Mouse (Mus musculus) MEL (cell line): ENCODE results near the gene Bach2. TPM values are rescaled to one million over a fixed set of nuclear protein-coding genes. Genes with fewer than 3 reads are reported as not detected.

Source experiments
- DNase-seq: peaks from one replicate; pipeline ENCODE4 v3.0.0; 2011; ENCODE audit warnings: low read depth, low spot score
- H3K27ac ChIP-seq: 2 replicates; pipeline ENCODE4 v1.5.1; 2012; ENCODE audit warnings: low read depth, mild to moderate bottlenecking, control low read depth, low read length, moderate library complexity; ENCODE audit not compliant: control insufficient read depth
- H3K27me3 ChIP-seq, 2 experiments: fragments of 150-350 bp in 1 of 2; sonication (generic) in 1 of 2; 2 replicates each; pipeline ENCODE4 v1.6.1; 2012; ENCODE audit warnings: low read length in 2 of 2, mild to moderate bottlenecking in 2 of 2, improper control_type of control experiment in 1 of 2, moderate library complexity in 1 of 2; ENCODE audit not compliant: insufficient read depth in 2 of 2, control insufficient read depth in 1 of 2
- H3K36me3 ChIP-seq, 2 experiments: 2 replicates each; pipeline ENCODE4 v1.6.1; 2012 to 2014; ENCODE audit warnings: low read length in 2 of 2, improper control_type of control experiment in 1 of 2, inconsistent platforms in 1 of 2, mild to moderate bottlenecking in 1 of 2; ENCODE audit not compliant: insufficient read depth in 2 of 2, control insufficient read depth in 1 of 2
- H3K4me1 ChIP-seq, 2 experiments: fragments of 150-350 bp in 1 of 2; sonication (generic) in 1 of 2; 2 replicates each; pipeline ENCODE4 v1.6.1; 2012; ENCODE audit warnings: low read length in 2 of 2, improper control_type of control experiment in 1 of 2, mild to moderate bottlenecking in 1 of 2; ENCODE audit not compliant: insufficient read depth in 2 of 2, control insufficient read depth in 1 of 2
- H3K4me3 ChIP-seq, 2 experiments: fragments of 150-350 bp in 1 of 2; sonication (generic) in 1 of 2; 2 replicates each; pipeline ENCODE4 v1.5.1; 2012; ENCODE audit warnings: low read depth in 2 of 2, low read length in 2 of 2, mild to moderate bottlenecking in 2 of 2, moderate library complexity in 2 of 2, control low read depth in 1 of 2, improper control_type of control experiment in 1 of 2; ENCODE audit not compliant: control insufficient read depth in 1 of 2, insufficient read depth in 1 of 2
- H3K79me2 ChIP-seq: 2 replicates; pipeline ENCODE4 v1.6.1; 2012; ENCODE audit warnings: mild to moderate bottlenecking, low read length, moderate library complexity; ENCODE audit not compliant: control insufficient read depth, poor library complexity, insufficient read depth
- H3K9ac ChIP-seq: 2 replicates; pipeline ENCODE4 v1.6.1; 2012; ENCODE audit warnings: low read depth, mild to moderate bottlenecking, control low read depth, low read length, moderate library complexity; ENCODE audit not compliant: control insufficient read depth, poor library complexity, severe bottlenecking
- H3K9me3 ChIP-seq: fragments of 150-350 bp; sonication (generic); replicated peaks from 2 replicates; pipeline ENCODE4 v1.6.1; 2012; ENCODE audit warnings: mild to moderate bottlenecking, low read length, improper control_type of control experiment, moderate library complexity; ENCODE audit not compliant: insufficient read depth
- CHD2 ChIP-seq: IDR thresholded peaks from 2 replicates; pipeline ENCODE4 v1.6.1; 2011; ENCODE audit warnings: low read length, improper control_type of control experiment
- CTCF ChIP-seq, 3 experiments: IDR thresholded peaks in 2 of 3; conservative IDR thresholded peaks in 1 of 3; 2 replicates each; pipeline ENCODE4 v1.5.1; 2011 to 2012; ENCODE audit warnings: low read length in 3 of 3, low read depth in 2 of 3, mild to moderate bottlenecking in 2 of 3, improper control_type of control experiment in 1 of 3, inconsistent platforms in 1 of 3, mixed read lengths in 1 of 3, moderate library complexity in 1 of 3; ENCODE audit not compliant: control insufficient read depth in 1 of 3, insufficient read depth in 1 of 3, poor library complexity in 1 of 3, severe bottlenecking in 1 of 3
- E2F4 ChIP-seq: IDR thresholded peaks from 2 replicates; pipeline ENCODE4 v1.6.1; 2011; ENCODE audit warnings: low read depth, low read length, improper control_type of control experiment, borderline replicate concordance
- ELF1 ChIP-seq: IDR thresholded peaks from 2 replicates; pipeline ENCODE4 v1.6.1; 2014; ENCODE audit warnings: low read depth, mild to moderate bottlenecking, inconsistent platforms, low read length, improper control_type of control experiment, moderate library complexity
- GABPA ChIP-seq: IDR thresholded peaks from 2 replicates; pipeline ENCODE4 v1.6.1; 2012; ENCODE audit warnings: low read depth, mild to moderate bottlenecking, inconsistent platforms, low read length, improper control_type of control experiment, moderate library complexity
- GATA1 ChIP-seq: IDR thresholded peaks from 2 replicates; pipeline ENCODE4 v1.6.1; 2011; ENCODE audit warnings: low read depth, low read length, improper control_type of control experiment
- JUND ChIP-seq: IDR thresholded peaks from 2 replicates; pipeline ENCODE4 v1.6.1; 2011; ENCODE audit warnings: low read depth, mild to moderate bottlenecking, improper control_type of control experiment, low read length
- KAT2A ChIP-seq: conservative IDR thresholded peaks from 2 replicates; pipeline ENCODE4 v1.6.1; 2012; ENCODE audit warnings: low read depth, low read length, improper control_type of control experiment, inconsistent platforms
- MAFK ChIP-seq: IDR thresholded peaks from 2 replicates; pipeline ENCODE4 v1.6.1; 2011; ENCODE audit warnings: low read depth, mild to moderate bottlenecking, low read length, improper control_type of control experiment, borderline replicate concordance
- MAX ChIP-seq: IDR thresholded peaks from 2 replicates; pipeline ENCODE4 v1.6.1; 2011; ENCODE audit warnings: low read length, improper control_type of control experiment
- MEF2A ChIP-seq: IDR thresholded peaks from 2 replicates; pipeline ENCODE4 v1.6.1; 2014; ENCODE audit warnings: low read depth, mild to moderate bottlenecking, inconsistent platforms, low read length, improper control_type of control experiment; ENCODE audit not compliant: poor library complexity, insufficient replicate concordance, severe bottlenecking; ENCODE audit errors: extremely low read depth
- MXI1 ChIP-seq: IDR thresholded peaks from 2 replicates; pipeline ENCODE4 v1.6.1; 2011; ENCODE audit warnings: mild to moderate bottlenecking, low read depth, low read length, improper control_type of control experiment
- NRF1 ChIP-seq: IDR thresholded peaks from 2 replicates; pipeline ENCODE4 v1.6.1; 2014; ENCODE audit warnings: low read depth, mild to moderate bottlenecking, inconsistent platforms, low read length, improper control_type of control experiment, moderate library complexity; ENCODE audit not compliant: poor library complexity, insufficient read depth, severe bottlenecking
- POLR2A ChIP-seq, 2 experiments: IDR thresholded peaks; 2 replicates each; pipeline ENCODE4 v1.6.1; 2011 to 2012; ENCODE audit warnings: low read length in 2 of 2, mild to moderate bottlenecking in 2 of 2, control low read depth in 1 of 2, improper control_type of control experiment in 1 of 2, low read depth in 1 of 2, moderate library complexity in 1 of 2; ENCODE audit not compliant: control insufficient read depth in 1 of 2, insufficient read depth in 1 of 2, poor library complexity in 1 of 2
- POLR2AphosphoS2 ChIP-seq: IDR thresholded peaks from 2 replicates; pipeline ENCODE4 v1.6.1; 2011; ENCODE audit warnings: low read length, improper control_type of control experiment
- RCOR1 ChIP-seq: IDR thresholded peaks from 2 replicates; pipeline ENCODE4 v1.6.1; 2012; ENCODE audit warnings: low read depth, mild to moderate bottlenecking, inconsistent platforms, low read length, improper control_type of control experiment
- TAL1 ChIP-seq: IDR thresholded peaks from 2 replicates; pipeline ENCODE4 v1.6.1; 2012; ENCODE audit warnings: mild to moderate bottlenecking, inconsistent platforms, low read length, moderate library complexity, mixed read lengths
- TBP ChIP-seq: IDR thresholded peaks from 2 replicates; pipeline ENCODE4 v1.8.0; 2011; ENCODE audit warnings: low read depth, low read length, improper control_type of control experiment
- TCF12 ChIP-seq: IDR thresholded peaks from 2 replicates; pipeline ENCODE4 v1.6.1; 2014; ENCODE audit warnings: low read depth, mild to moderate bottlenecking, inconsistent platforms, low read length, improper control_type of control experiment, moderate library complexity
- UBTF ChIP-seq: IDR thresholded peaks from 2 replicates; pipeline ENCODE4 v1.6.1; 2012; ENCODE audit warnings: low read depth, mild to moderate bottlenecking, inconsistent platforms, low read length, improper control_type of control experiment, moderate library complexity, borderline replicate concordance; ENCODE audit not compliant: insufficient read depth
- USF1 ChIP-seq: IDR thresholded peaks from 2 replicates; pipeline ENCODE4 v1.6.1; 2014; ENCODE audit warnings: low read depth, mild to moderate bottlenecking, inconsistent platforms, low read length, improper control_type of control experiment, moderate library complexity
- USF2 ChIP-seq, 2 experiments: IDR thresholded peaks; 2 replicates each; pipeline ENCODE4 v1.6.1; 2011 to 2012; ENCODE audit warnings: improper control_type of control experiment in 2 of 2, low read length in 2 of 2, borderline replicate concordance in 1 of 2, inconsistent platforms in 1 of 2, low read depth in 1 of 2, mild to moderate bottlenecking in 1 of 2; ENCODE audit not compliant: insufficient read depth in 1 of 2
- ZC3H11A ChIP-seq: IDR thresholded peaks from 2 replicates; pipeline ENCODE4 v1.6.1; 2012; ENCODE audit warnings: low read depth, mild to moderate bottlenecking, inconsistent platforms, low read length, improper control_type of control experiment
- ZKSCAN1 ChIP-seq: IDR thresholded peaks from 2 replicates; pipeline ENCODE4 v1.6.1; 2012; ENCODE audit warnings: low read depth, mild to moderate bottlenecking, inconsistent platforms, low read length, improper control_type of control experiment, moderate library complexity
- ZMIZ1 ChIP-seq: IDR thresholded peaks from 2 replicates; pipeline ENCODE4 v1.6.1; 2012; ENCODE audit warnings: low read depth, mild to moderate bottlenecking, inconsistent platforms, low read length, improper control_type of control experiment, moderate library complexity
- ZNF384 ChIP-seq: IDR thresholded peaks from 2 replicates; pipeline ENCODE4 v1.6.1; 2012; ENCODE audit warnings: low read depth, mild to moderate bottlenecking, inconsistent platforms, low read length, improper control_type of control experiment
- polyA plus RNA-seq, 2 experiments: library from polyadenylated mRNA; stranded (reverse) in 1 of 2; unstranded in 1 of 2; fragments of >175 nt in 1 of 2; fragments of >200 nt in 1 of 2; gene quantifications; 2 replicates each; pipeline versions ENCODE4 v1.2.1 to v1.2.4; 2012; ENCODE audit warnings: low replicate concordance in 2 of 2, low read depth in 1 of 2; ENCODE audit not compliant: insufficient read length in 2 of 2, insufficient read depth in 1 of 2, missing spikeins in 1 of 2
- total RNA-seq: library from RNA; depleted of rRNA; stranded (reverse); fragments of 300-350 nt; gene quantifications from 2 replicates; pipeline ENCODE4 v1.2.3, GENCODE M21; 2012

The Bach2 gene
- total and polyA plus RNA-seq, 3 experiments: 0.04 TPM; not detected in 2

DNA sequence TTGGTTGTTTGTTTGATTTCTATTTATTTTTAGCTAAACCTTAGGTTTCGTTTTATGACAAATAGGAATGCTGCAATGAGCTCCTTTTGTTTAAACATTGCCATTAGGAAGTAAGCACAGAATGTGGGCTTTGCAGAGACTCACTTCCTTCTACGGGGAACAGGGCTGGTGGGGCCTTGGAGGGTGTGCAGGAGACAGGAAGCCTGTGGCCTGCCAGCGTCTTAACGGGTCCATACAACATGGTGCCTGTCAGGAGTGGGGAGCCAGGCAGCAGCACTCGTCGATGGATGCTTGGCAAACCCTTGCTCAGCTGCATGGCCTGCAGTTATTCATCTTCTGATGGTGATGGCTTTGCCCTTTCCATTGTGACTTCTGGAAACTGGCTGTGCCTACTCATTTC lies 41.8 kb downstream of the Bach2 start:
- Histone ChIP-seq H3K27ac (no peak overlapping the region), H3K27me3 (peaks cover 0 to 4% of the 10 kb centered on the region in 2 experiments; a peak in 3 of 4 replicates), H3K4me3 (no peak overlapping the region), H3K36me3 (no peaks in the 10 kb centered on the region), H3K9me3 (no peaks in the 10 kb centered on the region), H3K9ac (no peak overlapping the region), H3K4me1 (no peaks in the 10 kb centered on the region), H3K79me2 (no peaks in the 10 kb centered on the region)
- TF ChIP-seq TCF12 (no peak), TAL1 (no peak), CTCF (IDR thresholded peaks at IDR 0.05 in 2 of 3, conservative IDR thresholded peaks at IDR 0.05 in 1 of 3; ENCODE audit: control insufficient read depth in 1 of 3, insufficient read depth in 1 of 3, low read depth in 2 of 3, low read length in 3 of 3, poor library complexity in 1 of 3, severe bottlenecking in 1 of 3) (no peak), ELF1 (no peak), MEF2A (no peak)
- DNase-seq: no peak

- no peak for TF ChIP-seq MAX
- TF ChIP-seq TBP: no peak
- TF ChIP-seq USF1: no peak
- no peak for TF ChIP-seq KAT2A
- no peak for TF ChIP-seq ZMIZ1
- TF ChIP-seq UBTF: no peak
- no peak for TF ChIP-seq GABPA
- TF ChIP-seq E2F4: no peak
- TF ChIP-seq JUND: no peak
- TF ChIP-seq GATA1: no peak
- DNase-seq: no peak
- H3K4me1 ChIP-seq: no peaks in the 10 kb centered on the region
- H3K36me3 ChIP-seq: no peaks in the 10 kb centered on the region
- H3K9me3 ChIP-seq: no peaks in the 10 kb centered on the region
- no peak overlapping the region for H3K9ac ChIP-seq
- no peaks in the 10 kb centered on the region for H3K79me2 ChIP-seq
- no peak overlapping the region for H3K27ac ChIP-seq
- peaks cover 0 to 4% of the 10 kb centered on the region in 2 experiments; a peak in 3 of 4 replicates for H3K27me3 ChIP-seq
- H3K4me3 ChIP-seq: no peak overlapping the region
Measured at GRCm38 (mm10) chr4:32281306-32281705, 42.7 kb downstream of the Bach2 start.

DNA sequence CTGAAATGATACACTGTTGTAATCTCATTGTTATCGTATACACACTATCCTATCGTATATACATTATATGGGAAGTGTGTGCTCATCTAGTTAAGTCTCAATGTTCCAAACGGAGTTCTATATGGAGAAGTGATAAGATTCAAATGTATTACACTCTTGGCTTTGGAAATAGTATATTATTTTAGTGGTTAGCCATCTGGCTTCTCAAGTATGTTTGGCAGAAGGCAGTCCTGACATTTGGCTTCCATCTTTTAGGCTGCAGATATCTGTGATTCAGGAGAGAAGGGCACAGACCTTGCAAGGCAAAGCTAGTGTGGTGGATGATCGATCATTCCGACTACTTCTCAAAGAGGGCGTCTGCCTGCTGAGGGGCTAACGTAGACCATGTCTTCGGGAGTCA lies 47.8 kb downstream of the Bach2 start:
- H3K79me2 ChIP-seq: no peaks in the 10 kb centered on the region
- H3K27me3 ChIP-seq: peaks cover 0 to 2% of the 10 kb centered on the region in 2 experiments; a peak in 2 of 4 replicates
- no peaks in the 10 kb centered on the region; a peak in 1 of 4 replicates for H3K36me3 ChIP-seq
- no peaks in the 10 kb centered on the region; a peak in 1 of 4 replicates for H3K4me1 ChIP-seq
- DNase-seq: no peak
- H3K9ac ChIP-seq: no peak overlapping the region
- H3K27ac ChIP-seq: no peak overlapping the region
- no peak overlapping the region for H3K4me3 ChIP-seq
- no peaks in the 10 kb centered on the region for H3K9me3 ChIP-seq
- TF ChIP-seq MAX: no peak
- TF ChIP-seq MXI1: no peak
- no peak for TF ChIP-seq POLR2AphosphoS2
- TF ChIP-seq POLR2A (IDR thresholded peaks at IDR 0.05; ENCODE audit: control insufficient read depth in 1 of 2, insufficient read depth in 1 of 2, low read depth in 1 of 2, low read length in 2 of 2, poor library complexity in 1 of 2): no peak
- TF ChIP-seq ZC3H11A: no peak
- TF ChIP-seq MAFK: no peak
- TF ChIP-seq ZNF384: no peak
- TF ChIP-seq TCF12: no peak
- no peak for TF ChIP-seq USF2 (IDR thresholded peaks at IDR 0.05; ENCODE audit: borderline replicate concordance in 1 of 2, insufficient read depth in 1 of 2, low read depth in 1 of 2, low read length in 2 of 2)
- no peak for TF ChIP-seq NRF1
- no peak for TF ChIP-seq ELF1
- TF ChIP-seq RCOR1: no peak
- no peak for TF ChIP-seq CHD2
- no peak for TF ChIP-seq ZKSCAN1
- TF ChIP-seq UBTF: no peak
- TF ChIP-seq KAT2A: no peak
- TF ChIP-seq GATA1: no peak
- no peak for TF ChIP-seq E2F4
